Mouse (Mus musculus) frontal cortex, postnatal 25 days (tissue): ENCODE measurements around the gene Inf2.
A peak's percentile ranks its signal among the peaks of the same experiment; 100 is the strongest.

Experiments used
- DNase-seq, 2 experiments: peaks; one replicate each; pipeline ENCODE4 v3.0.0; 2022; ENCODE audit warnings: low spot score in 2 of 2

The Inf2 gene

DNA sequence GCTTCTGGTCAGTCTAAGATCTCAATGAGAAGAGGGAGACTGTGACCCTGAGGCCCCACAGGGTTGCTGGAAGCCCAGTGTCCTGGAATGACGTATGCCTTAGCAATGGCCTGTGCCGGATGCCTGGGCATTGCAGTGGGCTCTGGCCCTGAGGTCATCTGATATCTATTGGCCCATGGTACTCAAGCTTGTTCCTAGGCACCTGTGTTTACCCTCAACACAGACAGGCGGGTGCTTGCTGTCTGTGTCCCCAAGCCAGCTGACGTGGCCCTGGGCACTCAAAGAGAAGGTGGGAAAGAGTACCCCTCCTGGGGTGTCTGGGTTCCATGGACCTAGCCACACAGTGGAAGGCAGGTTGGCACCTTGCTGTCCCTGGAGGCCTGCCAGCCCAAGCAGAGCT, 37.1 kb downstream of the Inf2 start:
- DNase-seq = no peak

DNA sequence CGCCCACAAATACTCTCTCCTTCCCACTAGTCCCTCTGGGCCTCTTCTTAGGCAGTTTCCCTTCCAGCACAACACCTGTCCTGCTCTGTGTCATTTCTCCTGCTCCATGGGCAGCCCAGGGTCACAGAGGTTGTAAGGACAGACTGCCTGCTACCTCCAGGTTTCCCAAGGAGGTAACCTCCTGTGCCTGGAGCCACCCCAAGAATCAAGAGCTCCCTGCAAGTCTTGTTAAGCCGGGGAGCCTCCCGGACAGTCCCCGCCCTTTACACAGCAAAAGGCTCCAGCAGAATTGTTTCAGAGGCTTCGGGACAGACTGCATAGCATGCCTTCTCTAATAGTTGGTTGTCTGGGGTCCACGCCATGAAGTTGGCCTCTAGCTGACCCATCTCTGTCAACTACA, 37.9 kb downstream of the Inf2 start:
- DNase-seq = no peak

DNA sequence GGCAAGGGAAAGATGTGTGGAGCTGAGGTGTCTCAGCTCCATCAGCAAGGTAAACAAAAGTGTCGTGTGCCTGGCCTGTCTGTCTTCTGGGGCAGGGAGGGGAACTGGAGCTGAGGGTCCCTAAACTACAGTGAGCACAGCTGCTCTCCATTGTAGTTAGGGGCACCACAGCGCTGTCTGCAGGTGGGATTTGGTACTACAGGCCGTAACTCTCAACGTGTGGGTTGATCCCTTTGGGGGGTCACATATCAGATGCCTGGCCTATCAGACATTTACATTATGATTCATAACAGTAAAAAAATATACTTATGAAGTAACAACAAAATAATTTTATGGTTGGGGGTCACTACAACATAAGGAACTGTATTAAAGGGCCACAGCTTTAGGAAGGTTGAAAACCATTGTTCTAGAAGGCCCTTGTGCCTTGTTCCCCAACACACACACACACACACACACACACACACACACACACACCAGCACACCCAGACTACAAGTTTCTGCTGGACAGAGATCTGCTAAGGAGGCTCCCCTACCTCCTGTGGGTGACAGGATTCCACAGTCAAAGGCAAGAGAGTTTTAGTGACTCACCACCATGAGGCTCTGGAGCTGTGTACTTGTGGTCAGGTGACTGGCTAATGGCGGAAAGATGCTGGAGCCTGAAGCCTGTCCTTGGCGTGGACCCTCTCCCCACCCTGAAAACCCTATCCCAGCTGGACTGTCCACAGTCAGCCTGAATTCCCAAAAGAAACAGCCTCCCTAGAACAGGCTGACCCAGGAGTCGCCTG, 38.7 kb downstream of the Inf2 start:
- DNase-seq = no peak

GRCm38 (mm10) chr12:112628197-112628596, 39.6 kb downstream of the Inf2 start:
- DNase-seq = no peak

GRCm38 (mm10) chr12:112628928-112629721, 40.5 kb downstream of the Inf2 start:
- DNase-seq = no peak

- DNase-seq = no peak
These were observed 41.4 kb downstream of the Inf2 start for GRCm38 (mm10) chr12:112630029-112630428.

GRCm38 (mm10) chr12:112630796-112631195, 42.2 kb downstream of the Inf2 start:
- no peak for DNase-seq

- DNase-seq = no peak
These were observed 42.9 kb downstream of the Inf2 start for GRCm38 (mm10) chr12:112631472-112631871.

- no peak for DNase-seq
These were observed 43.6 kb downstream of the Inf2 start for GRCm38 (mm10) chr12:112632084-112632777.

DNA sequence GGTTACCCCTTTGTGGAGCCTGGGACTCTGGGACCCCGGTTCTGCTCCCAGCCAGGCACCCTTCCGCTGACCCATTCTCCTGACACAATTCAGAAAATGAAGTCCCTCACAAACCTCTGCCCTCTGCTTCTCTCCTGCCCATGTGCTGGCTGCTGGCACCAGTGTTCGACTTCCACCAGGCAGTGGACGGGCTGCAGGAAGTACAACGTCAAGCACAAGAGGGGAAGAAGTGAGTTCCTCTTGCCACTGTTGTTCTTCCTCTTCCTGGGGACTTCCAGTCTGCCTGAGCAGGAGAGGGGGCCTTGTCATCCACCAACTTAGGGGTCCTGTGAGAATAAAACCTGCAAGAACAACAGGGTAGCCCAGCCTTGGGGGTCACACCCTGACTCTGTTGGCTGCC, 44.3 kb downstream of the Inf2 start:
- no peak for DNase-seq

DNA sequence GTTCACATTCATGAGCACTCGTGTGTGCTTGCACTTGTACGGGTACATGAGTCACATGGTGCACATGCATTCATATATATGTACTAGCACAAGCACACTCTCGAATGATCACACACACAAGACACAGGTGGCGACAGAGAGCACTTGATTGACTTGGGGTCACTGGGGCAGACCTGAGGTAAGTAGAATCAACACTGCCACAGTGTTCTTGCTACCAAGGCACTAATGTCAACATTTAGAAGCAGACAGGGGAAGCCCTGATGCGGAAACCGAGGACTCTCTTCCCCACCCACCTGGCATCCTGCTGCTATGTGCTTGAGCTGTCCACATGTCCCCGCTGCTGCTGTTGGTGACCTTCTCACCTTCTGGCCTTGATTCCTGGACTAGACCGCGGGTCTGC, 45.1 kb downstream of the Inf2 start:
- DNase-seq = no peak

- DNase-seq = no peak
These were observed 50.9 kb downstream of the Inf2 start for GRCm38 (mm10) chr12:112639526-112639925.

- DNase-seq = no peak
These were observed 54.5 kb downstream of the Inf2 start for GRCm38 (mm10) chr12:112643126-112643525.

GRCm38 (mm10) chr12:112644180-112644854, 55.7 kb downstream of the Inf2 start, which contains the start of gene Siva1:
Gene Siva1, plus strand, starts transcription at chr12:112644679.
- peak; percentile 88 to 95 for DNase-seq

DNA sequence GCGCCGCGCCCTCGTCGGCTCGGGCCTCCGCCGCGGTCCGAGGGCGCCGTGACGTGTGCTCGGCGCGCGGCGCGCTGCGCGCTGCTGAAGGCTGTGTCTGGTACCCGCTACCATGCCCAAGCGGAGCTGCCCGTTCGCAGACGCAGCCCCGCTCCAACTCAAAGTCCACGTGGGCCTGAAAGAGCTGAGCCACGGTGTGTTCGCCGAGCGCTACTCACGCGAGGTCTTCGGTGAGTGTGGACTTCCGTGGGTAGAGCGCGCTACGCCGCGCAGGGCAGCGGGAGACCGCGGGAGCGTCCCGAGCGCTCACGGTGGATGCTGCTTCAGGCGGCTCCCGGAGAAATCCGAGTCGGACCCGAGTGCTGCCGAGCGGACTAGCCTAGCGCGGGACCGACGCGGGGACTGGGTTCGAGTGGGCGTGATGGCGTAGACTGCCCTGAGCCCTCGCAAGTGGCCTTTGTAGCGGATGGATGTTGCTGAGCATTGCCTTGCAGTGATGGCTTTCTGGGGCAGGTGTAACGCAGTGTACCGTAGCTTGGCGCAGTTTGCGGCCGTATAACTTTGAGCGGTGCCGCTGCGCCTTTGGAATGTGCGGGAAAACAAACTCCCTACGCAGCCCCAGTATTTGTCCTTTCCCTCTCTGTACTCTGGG, 56.4 kb downstream of the Inf2 start:
- no peak for DNase-seq

GRCm38 (mm10) chr12:112646139-112646538, 57.6 kb downstream of the Inf2 start:
- no peak for DNase-seq

DNA sequence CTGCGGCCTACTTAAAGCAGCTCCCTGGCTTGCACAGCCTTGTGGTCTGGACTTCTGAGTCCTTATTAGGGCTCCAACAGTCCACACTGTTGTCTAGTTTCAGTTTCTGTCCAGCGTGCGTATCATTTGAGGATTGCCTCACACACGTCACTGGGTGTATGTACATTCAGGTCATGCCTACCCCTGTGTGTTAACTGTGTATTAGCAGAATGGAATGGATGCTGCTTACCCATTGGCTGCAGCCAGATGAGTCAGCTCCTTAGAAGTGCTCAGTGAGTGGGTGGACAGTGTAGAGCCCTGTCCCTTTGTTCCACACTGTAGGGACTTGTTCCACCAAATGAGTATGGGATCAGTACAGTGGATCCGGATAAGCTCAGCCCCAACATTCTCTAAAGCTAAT, 59.5 kb downstream of the Inf2 start:
- no peak for DNase-seq

DNA sequence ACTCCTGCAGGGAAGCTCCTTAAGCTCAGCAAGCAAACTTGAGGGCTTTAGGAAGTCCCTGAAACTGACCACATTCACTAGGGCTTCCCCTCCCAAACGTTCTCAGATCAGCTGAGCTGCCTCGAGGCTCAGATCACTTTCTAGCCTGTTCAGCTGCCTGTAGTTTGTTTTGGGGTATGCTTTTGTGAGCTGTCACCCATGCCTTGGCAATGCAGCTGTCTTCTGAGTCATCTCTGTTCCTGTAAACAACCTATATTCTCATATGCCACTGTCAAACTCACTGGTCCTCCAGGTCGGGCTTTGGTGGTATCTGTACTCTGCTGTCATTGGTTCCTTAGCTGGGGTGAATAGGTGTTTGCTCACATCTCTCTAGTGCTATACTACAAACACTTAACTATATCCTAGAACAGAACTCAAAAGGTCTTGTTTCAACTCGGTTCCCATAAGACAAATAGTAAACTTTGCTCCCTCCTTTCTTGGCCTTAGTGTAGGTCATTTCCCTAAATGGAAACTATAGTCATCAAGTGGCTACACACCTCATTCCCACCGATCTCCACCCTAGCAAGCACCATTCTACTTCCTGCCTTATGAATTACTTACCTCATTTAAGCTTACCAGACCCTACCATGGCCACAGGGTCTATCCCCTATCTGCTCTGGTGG, 63.3 kb downstream of the Inf2 start:
- no peak for DNase-seq

DNA sequence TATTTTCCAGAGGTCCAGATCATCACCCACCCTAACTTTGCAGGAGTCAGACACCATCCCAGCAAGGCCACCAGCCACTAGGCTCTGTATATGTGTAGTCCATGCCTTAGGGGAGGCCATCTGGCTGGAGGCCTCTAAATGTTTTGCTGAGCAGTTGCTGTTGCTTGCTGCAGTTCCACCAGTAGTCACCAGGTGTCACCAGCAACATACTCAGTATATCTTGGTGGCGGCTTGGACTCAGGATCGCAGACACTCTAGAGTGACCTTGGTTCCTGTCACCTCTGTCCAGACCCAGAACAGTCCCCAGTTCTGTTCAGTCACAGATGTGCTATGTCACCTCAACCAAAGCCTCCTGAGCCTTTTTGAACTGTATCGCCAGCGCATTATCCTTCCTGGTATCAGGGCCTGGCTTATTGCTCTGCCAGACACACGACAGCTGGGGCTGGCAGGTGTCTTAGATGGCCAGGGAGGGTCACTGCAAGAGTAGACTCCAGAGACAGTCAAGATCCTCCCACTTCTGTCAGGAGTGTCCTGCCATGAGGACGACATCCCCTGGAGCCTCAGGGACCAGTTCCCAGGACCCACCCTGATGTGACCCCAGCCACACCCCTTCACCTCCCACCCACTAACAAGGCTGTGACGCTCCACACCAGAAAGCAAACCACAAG, 64.7 kb downstream of the Inf2 start:
- DNase-seq = peak; percentile 85 to 87

DNA sequence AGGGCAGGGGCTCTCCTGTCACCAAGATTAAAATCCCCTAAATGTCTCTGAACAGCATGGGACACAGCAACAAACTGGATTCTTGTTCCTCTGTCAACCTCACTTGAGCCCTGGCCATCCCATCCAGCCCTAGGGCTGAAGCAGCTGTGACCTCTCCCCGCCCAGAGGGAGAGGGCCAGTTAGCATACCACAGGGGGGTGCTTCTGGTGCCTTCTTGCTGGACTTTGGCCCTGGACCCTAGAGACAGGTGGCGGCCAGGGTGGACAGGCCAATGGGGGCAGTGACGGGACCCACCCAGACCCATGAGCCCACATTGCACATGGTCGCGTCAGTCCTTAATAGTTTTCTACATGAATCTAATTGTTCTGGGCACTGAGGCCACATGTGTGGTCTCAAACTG, 65.5 kb downstream of the Inf2 start:
- DNase-seq = no peak
